Mouse (Mus musculus): ENCODE data around the gene Vgf.

GRCm38 (mm10) chr5:137076191-137076930 is 50.2 kb downstream of the Vgf start:
- no peak for TF ChIP-seq CTCF (IDR thresholded peaks at IDR 0.05; ENCODE audit: control insufficient read depth, insufficient read depth, low read length)
- TF ChIP-seq POLR2A (IDR thresholded peaks at IDR 0.05; ENCODE audit: borderline replicate concordance, control insufficient read depth, low read depth, low read length), result no peak

Measured in bone marrow, adult 2 months (tissue).